Mouse (Mus musculus) 416B (cell line): Measurements from ENCODE around the gene L3mbtl1.

Experiments used
- DNase-seq: peaks from one replicate; pipeline ENCODE4 v3.0.0; 2011; ENCODE audit warnings: low read depth

Gene L3mbtl1

GRCm38 (mm10) chr2:162943931-162944330 is 659 bp downstream of the L3mbtl1 start:
- DNase-seq, result no peak

GRCm38 (mm10) chr2:162946964-162947363 is 3.7 kb downstream of the L3mbtl1 start:
- DNase-seq, result no peak

- no peak for DNase-seq
These were observed 4.5 kb downstream of the L3mbtl1 start for GRCm38 (mm10) chr2:162947736-162948135.

- DNase-seq, result no peak
These were observed 4.9 kb downstream of the L3mbtl1 start for GRCm38 (mm10) chr2:162948221-162948620.

- DNase-seq, result no peak
These were observed 7.5 kb downstream of the L3mbtl1 start for GRCm38 (mm10) chr2:162950776-162951175.

- DNase-seq, result peak; percentile 45
These were observed 13.6 kb downstream of the L3mbtl1 start for GRCm38 (mm10) chr2:162956843-162957242.

- DNase-seq, result no peak
These were observed 18.0 kb downstream of the L3mbtl1 start for GRCm38 (mm10) chr2:162961321-162961720.

- DNase-seq, result no peak
These were observed 23.5 kb downstream of the L3mbtl1 start for GRCm38 (mm10) chr2:162966734-162967133.

GRCm38 (mm10) chr2:162968357-162968756 is 25.1 kb downstream of the L3mbtl1 start:
- DNase-seq, result peak; percentile 32

- DNase-seq, result no peak
These were observed 25.8 kb downstream of the L3mbtl1 start for GRCm38 (mm10) chr2:162969101-162969500.

- no peak for DNase-seq
These were observed 27.6 kb downstream of the L3mbtl1 start for GRCm38 (mm10) chr2:162970896-162971295.

- peak; percentile 47 for DNase-seq
These were observed 29.5 kb downstream of the L3mbtl1 start for GRCm38 (mm10) chr2:162972752-162973151.

- no peak for DNase-seq
These were observed 29.9 kb downstream of the L3mbtl1 start for GRCm38 (mm10) chr2:162973206-162973605.

- no peak for DNase-seq
These were observed 30.4 kb downstream of the L3mbtl1 start for GRCm38 (mm10) chr2:162973637-162974036.

- DNase-seq, result no peak
These were observed 32.0 kb downstream of the L3mbtl1 start for GRCm38 (mm10) chr2:162975157-162975775.

- no peak for DNase-seq
These were observed 32.7 kb downstream of the L3mbtl1 start for GRCm38 (mm10) chr2:162976001-162976400.

GRCm38 (mm10) chr2:162984381-162984780 is 41.1 kb downstream of the L3mbtl1 start:
- DNase-seq, result no peak

GRCm38 (mm10) chr2:162985923-162986322 is 42.7 kb downstream of the L3mbtl1 start:
- no peak for DNase-seq

GRCm38 (mm10) chr2:162986764-162987163 is 43.5 kb downstream of the L3mbtl1 start:
- DNase-seq, result no peak

- no peak for DNase-seq
These were observed 43.9 kb downstream of the L3mbtl1 start, which contains the start of gene Sgk2 for GRCm38 (mm10) chr2:162987218-162987617. Gene Sgk2, plus strand, starts transcription at chr2:162987330.

GRCm38 (mm10) chr2:162988235-162988634 is 45.0 kb downstream of the L3mbtl1 start:
- no peak for DNase-seq

- DNase-seq, result no peak
These were observed 48.3 kb downstream of the L3mbtl1 start for GRCm38 (mm10) chr2:162991394-162992083.

GRCm38 (mm10) chr2:162992084-162992437 is 48.8 kb downstream of the L3mbtl1 start:
- DNase-seq, result no peak
